Mouse (Mus musculus): ENCODE measurements around the gene Specc1. TPM values are rescaled to one million over a fixed set of nuclear protein-coding genes. Genes with fewer than 3 reads are reported as not detected.

The Specc1 gene
- polyA plus RNA-seq, 1 experiment = 28.9 TPM

GRCm38 (mm10) chr11:62193116-62193515 lies 236.6 kb downstream of the Specc1 start:
- TF ChIP-seq POLR2A (IDR thresholded peaks at IDR 0.05; ENCODE audit: low read depth, low read length) (no peak), CTCF (IDR thresholded peaks at IDR 0.05; ENCODE audit: extremely low read depth, insufficient read depth, insufficient read length, insufficient replicate concordance) (no peak)
- no peaks in the 10 kb centered on the region for H3K4me1 ChIP-seq (ENCODE audit: control insufficient read depth, insufficient read depth, insufficient read length)
- DNase-seq (ENCODE audit: low read depth in 1 of 2, low spot score in 2 of 2) = no peak
- no peaks in the 10 kb centered on the region for H3K36me3 ChIP-seq (ENCODE audit: control insufficient read depth, insufficient read depth, low read length)
- H3K4me3 ChIP-seq (ENCODE audit: extremely low read depth, insufficient read depth, insufficient read length) = no peak overlapping the region
- 95% methylated on average over 3 of the region's 3 CpGs for WGBS
- no peaks in the 10 kb centered on the region for H3K27me3 ChIP-seq (ENCODE audit: control insufficient read depth, insufficient read depth, low read length)
- no peak overlapping the region for H3K27ac ChIP-seq (ENCODE audit: insufficient read depth, low read length)

- Histone ChIP-seq H3K27ac (ENCODE audit: insufficient read depth, low read length) (no peak overlapping the region), H3K4me1 (ENCODE audit: control insufficient read depth, insufficient read depth, insufficient read length) (no peaks in the 10 kb centered on the region), H3K27me3 (ENCODE audit: control insufficient read depth, insufficient read depth, low read length) (no peaks in the 10 kb centered on the region), H3K36me3 (ENCODE audit: control insufficient read depth, insufficient read depth, low read length) (no peaks in the 10 kb centered on the region), H3K4me3 (ENCODE audit: extremely low read depth, insufficient read depth, insufficient read length) (no peak overlapping the region)
- TF ChIP-seq POLR2A (IDR thresholded peaks at IDR 0.05; ENCODE audit: low read depth, low read length) (no peak), CTCF (IDR thresholded peaks at IDR 0.05; ENCODE audit: extremely low read depth, insufficient read depth, insufficient read length, insufficient replicate concordance) (no peak)
- DNase-seq (ENCODE audit: low read depth in 1 of 2, low spot score in 2 of 2) = no peak
These were observed 237.7 kb downstream of the Specc1 start for GRCm38 (mm10) chr11:62194217-62194616.

- Histone ChIP-seq H3K4me3 (ENCODE audit: extremely low read depth, insufficient read depth, insufficient read length) (no peak overlapping the region), H3K4me1 (ENCODE audit: control insufficient read depth, insufficient read depth, insufficient read length) (no peaks in the 10 kb centered on the region), H3K27ac (ENCODE audit: insufficient read depth, low read length) (no peak overlapping the region), H3K36me3 (ENCODE audit: control insufficient read depth, insufficient read depth, low read length) (no peaks in the 10 kb centered on the region), H3K27me3 (ENCODE audit: control insufficient read depth, insufficient read depth, low read length) (no peaks in the 10 kb centered on the region)
- DNase-seq (ENCODE audit: low read depth in 1 of 2, low spot score in 2 of 2) = no peak
- TF ChIP-seq POLR2A (IDR thresholded peaks at IDR 0.05; ENCODE audit: low read depth, low read length) = no peak
- no peak for TF ChIP-seq CTCF (IDR thresholded peaks at IDR 0.05; ENCODE audit: extremely low read depth, insufficient read depth, insufficient read length, insufficient replicate concordance)
- whole genome bisulfite sequencing = 80% methylated on average over 5 of the region's 5 CpGs
These were observed 244.4 kb downstream of the Specc1 start for GRCm38 (mm10) chr11:62200901-62201512.

GRCm38 (mm10) chr11:62202645-62203044 lies 246.1 kb downstream of the Specc1 start:
- Histone ChIP-seq H3K4me3 (ENCODE audit: extremely low read depth, insufficient read depth, insufficient read length) (no peak overlapping the region), H3K4me1 (ENCODE audit: control insufficient read depth, insufficient read depth, insufficient read length) (no peaks in the 10 kb centered on the region), H3K36me3 (ENCODE audit: control insufficient read depth, insufficient read depth, low read length) (no peaks in the 10 kb centered on the region), H3K27me3 (ENCODE audit: control insufficient read depth, insufficient read depth, low read length) (no peaks in the 10 kb centered on the region), H3K27ac (ENCODE audit: insufficient read depth, low read length) (no peak overlapping the region)
- DNase-seq (ENCODE audit: low read depth in 1 of 2, low spot score in 2 of 2) = no peak
- TF ChIP-seq CTCF (IDR thresholded peaks at IDR 0.05; ENCODE audit: extremely low read depth, insufficient read depth, insufficient read length, insufficient replicate concordance) (no peak), POLR2A (IDR thresholded peaks at IDR 0.05; ENCODE audit: low read depth, low read length) (no peak)
- WGBS = 76% methylated on average over 1 of the region's 1 CpGs

- no peaks in the 10 kb centered on the region for H3K27me3 ChIP-seq (ENCODE audit: control insufficient read depth, insufficient read depth, low read length)
- H3K4me1 ChIP-seq (ENCODE audit: control insufficient read depth, insufficient read depth, insufficient read length) = no peaks in the 10 kb centered on the region
- no peak overlapping the region for H3K27ac ChIP-seq (ENCODE audit: insufficient read depth, low read length)
- no peak for DNase-seq (ENCODE audit: low read depth in 1 of 2, low spot score in 2 of 2)
- no peaks in the 10 kb centered on the region for H3K36me3 ChIP-seq (ENCODE audit: control insufficient read depth, insufficient read depth, low read length)
- no peak for TF ChIP-seq POLR2A (IDR thresholded peaks at IDR 0.05; ENCODE audit: low read depth, low read length)
- 97% methylated on average over 2 of the region's 2 CpGs for WGBS
- H3K4me3 ChIP-seq (ENCODE audit: extremely low read depth, insufficient read depth, insufficient read length) = no peak overlapping the region
These were observed 252.5 kb downstream of the Specc1 start for GRCm38 (mm10) chr11:62209111-62209510.

GRCm38 (mm10) chr11:62209891-62210290 lies 253.3 kb downstream of the Specc1 start:
- WGBS = 85% methylated on average over 4 of the region's 4 CpGs

GRCm38 (mm10) chr11:62213384-62213989 lies 256.9 kb downstream of the Specc1 start:
- 92% methylated on average over 12 of the region's 12 CpGs for WGBS
- TF ChIP-seq CTCF (IDR thresholded peaks at IDR 0.05; ENCODE audit: extremely low read depth, insufficient read depth, insufficient read length, insufficient replicate concordance) = no peak
- TF ChIP-seq POLR2A (IDR thresholded peaks at IDR 0.05; ENCODE audit: low read depth, low read length) = no peak
- H3K4me1 ChIP-seq (ENCODE audit: control insufficient read depth, insufficient read depth, insufficient read length) = no peaks in the 10 kb centered on the region
- H3K4me3 ChIP-seq (ENCODE audit: extremely low read depth, insufficient read depth, insufficient read length) = no peak overlapping the region
- no peaks in the 10 kb centered on the region for H3K36me3 ChIP-seq (ENCODE audit: control insufficient read depth, insufficient read depth, low read length)
- H3K27ac ChIP-seq (ENCODE audit: insufficient read depth, low read length) = no peak overlapping the region
- no peaks in the 10 kb centered on the region for H3K27me3 ChIP-seq (ENCODE audit: control insufficient read depth, insufficient read depth, low read length)
- DNase-seq (ENCODE audit: low read depth in 1 of 2, low spot score in 2 of 2) = no peak

More at GRCm38 (mm10) chr11:62209891-62210290, 253.3 kb downstream of the Specc1 start:
- H3K27me3 ChIP-seq (ENCODE audit: control insufficient read depth, insufficient read depth, low read length) = no peaks in the 10 kb centered on the region
- no peaks in the 10 kb centered on the region for H3K4me1 ChIP-seq (ENCODE audit: control insufficient read depth, insufficient read depth, insufficient read length)
- no peak overlapping the region for H3K4me3 ChIP-seq (ENCODE audit: extremely low read depth, insufficient read depth, insufficient read length)
- H3K36me3 ChIP-seq (ENCODE audit: control insufficient read depth, insufficient read depth, low read length) = no peaks in the 10 kb centered on the region
- H3K27ac ChIP-seq (ENCODE audit: insufficient read depth, low read length) = no peak overlapping the region
- TF ChIP-seq CTCF (IDR thresholded peaks at IDR 0.05; ENCODE audit: extremely low read depth, insufficient read depth, insufficient read length, insufficient replicate concordance) = no peak
- TF ChIP-seq POLR2A (IDR thresholded peaks at IDR 0.05; ENCODE audit: low read depth, low read length) = no peak
- no peak for DNase-seq (ENCODE audit: low read depth in 1 of 2, low spot score in 2 of 2)

Data from spleen, adult 2 months (tissue).